Mouse (Mus musculus): Measurements from ENCODE around the gene Wbp2nl.

GRCm38 (mm10) chr15:82339150-82339549 lies 40.4 kb downstream of the Wbp2nl start:
- TF ChIP-seq POLR2A (IDR thresholded peaks at IDR 0.05; ENCODE audit: insufficient read depth, low read depth, low read length) (no peak), EP300 (IDR thresholded peaks at IDR 0.05; ENCODE audit: insufficient read depth, low read depth, low read length) (no peak)
